Mouse (Mus musculus): ENCODE results near the gene Pfdn5. TPM values are rescaled to one million over a fixed set of nuclear protein-coding genes. Genes with fewer than 3 reads are reported as not detected.

The Pfdn5 gene
- total RNA-seq (2023) = 522 TPM

DNA sequence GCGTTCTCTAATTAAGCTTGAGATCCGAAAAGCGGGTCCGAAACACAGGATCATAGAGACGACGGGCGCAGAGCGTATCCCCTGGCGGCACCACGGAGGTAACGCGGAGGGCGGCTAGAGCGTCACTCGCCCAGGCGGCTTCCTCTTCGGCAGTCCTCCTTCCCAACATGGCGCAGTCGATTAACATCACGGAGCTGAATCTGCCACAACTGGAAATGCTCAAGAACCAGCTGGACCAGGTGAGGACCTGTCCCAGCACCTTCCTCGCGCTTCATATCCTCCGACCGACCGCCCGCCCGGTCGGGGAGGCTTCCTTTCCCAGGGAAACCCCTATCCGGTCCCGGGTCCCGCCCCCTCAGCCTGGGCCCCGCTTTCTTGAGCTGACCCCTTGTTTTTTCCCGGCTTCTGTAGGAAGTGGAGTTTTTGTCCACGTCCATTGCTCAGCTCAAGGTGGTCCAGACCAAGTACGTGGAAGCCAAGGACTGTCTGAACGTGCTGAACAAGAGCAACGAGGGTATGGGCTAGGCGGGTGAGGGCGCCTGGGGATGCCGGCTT lies at the start of gene Pfdn5:
Gene Pfdn5 (plus strand): TSS at position 95 of the 555 bp plus-strand sequence.

GRCm38 (mm10) chr15:102279092-102279782 lies 46.7 kb upstream of the Pfdn5 start, which contains the start of gene Mfsd5:
TSS of gene Mfsd5 (plus strand) at chr15:102279454.

GRCm38 (mm10) chr15:102295633-102296367 lies 30.1 kb upstream of the Pfdn5 start, which contains the start of gene Espl1:
TSS of gene Espl1 (plus strand) at chr15:102296266.

GRCm38 (mm10) chr15:102331610-102332015 lies 5.7 kb downstream of the Pfdn5 start, which contains the start of gene Myg1:
TSS of gene Myg1 (plus strand) at chr15:102331709.

GRCm38 (mm10) chr15:102350138-102350941 lies 24.4 kb downstream of the Pfdn5 start, which contains the start of gene Aaas:
TSS of gene Aaas (minus strand) at chr15:102350771.

DNA sequence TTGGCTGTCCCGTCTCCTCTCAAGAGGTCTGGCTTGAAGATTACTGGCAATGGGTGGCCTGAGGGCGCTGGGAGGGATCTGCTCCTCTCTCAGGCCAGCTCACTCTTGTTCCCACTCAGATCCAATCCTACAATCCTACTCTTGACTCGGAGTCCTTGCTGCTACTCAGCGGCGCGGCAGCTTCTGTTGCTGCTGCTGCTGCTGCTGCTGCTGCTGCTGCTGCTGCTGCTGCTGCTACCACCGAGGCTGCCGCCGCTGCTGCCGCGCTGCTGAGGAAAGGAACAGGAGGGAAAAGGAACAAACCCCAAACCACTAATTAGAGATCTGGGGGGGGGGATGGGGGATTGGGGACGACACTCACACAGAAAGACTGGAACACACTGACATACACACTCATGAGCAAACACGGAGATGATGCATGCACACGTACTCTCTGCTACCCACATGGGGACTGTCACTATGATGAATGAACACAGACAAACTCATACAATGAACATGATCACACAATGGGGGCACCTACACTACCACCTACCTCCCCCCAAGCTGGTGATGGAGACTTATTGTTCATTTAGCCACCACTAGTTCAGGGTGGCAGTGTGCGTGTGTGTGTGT lies 40.9 kb downstream of the Pfdn5 start, which contains the start of gene Sp7:
Gene Sp7 (minus strand): TSS at position 450 of the 612 bp plus-strand sequence.

Other genes starting within 250 kb of the Pfdn5 start
- 1.5 TPM for gene Tns2, start 225.7 kb upstream of the Pfdn5 start, total RNA-seq (2023)
- gene Spryd3, start 189.9 kb upstream of the Pfdn5 start, total RNA-seq (2023) = 30.4 TPM
- gene Igfbp6, start 181.8 kb upstream of the Pfdn5 start, total RNA-seq (2023) = 7.7 TPM
- gene Soat2, start 175.6 kb upstream of the Pfdn5 start, total RNA-seq (2023) = 1.1 TPM
- 113 TPM for gene Zfp740, start 122.9 kb upstream of the Pfdn5 start, total RNA-seq (2023)
- 24.6 TPM for gene Csad, start 121.4 kb upstream of the Pfdn5 start, total RNA-seq (2023)
- gene Itgb7, start 94.2 kb upstream of the Pfdn5 start, total RNA-seq (2023) = 694 TPM
- 27.7 TPM for gene Rarg, start 68.6 kb upstream of the Pfdn5 start, total RNA-seq (2023)
- gene Gm9918, start 55.6 kb upstream of the Pfdn5 start, total RNA-seq (2023) = not detected
- 28.6 TPM for gene Mfsd5, start 46.7 kb upstream of the Pfdn5 start, total RNA-seq (2023)
- gene Espl1, start 29.9 kb upstream of the Pfdn5 start, total RNA-seq (2023) = 0.71 TPM
- gene Myg1, start 5.6 kb downstream of the Pfdn5 start, total RNA-seq (2023) = 78.3 TPM
- 45.9 TPM for gene Aaas, start 24.7 kb downstream of the Pfdn5 start, total RNA-seq (2023)
- not detected for gene Sp7, start 41.1 kb downstream of the Pfdn5 start, total RNA-seq (2023)
- gene Sp1, start 80.0 kb downstream of the Pfdn5 start, total RNA-seq (2023) = 133 TPM
- gene Amhr2, start 119.3 kb downstream of the Pfdn5 start, total RNA-seq (2023) = 0.74 TPM
- 45.7 TPM for gene Prr13, start 132.9 kb downstream of the Pfdn5 start, total RNA-seq (2023)
- 825 TPM for gene Pcbp2, start 144.4 kb downstream of the Pfdn5 start, total RNA-seq (2023)
- 25.0 TPM for gene Gm10337, start 177.6 kb downstream of the Pfdn5 start, total RNA-seq (2023)
- gene Map3k12, start 190.9 kb downstream of the Pfdn5 start, total RNA-seq (2023) = 5.8 TPM
- 58.2 TPM for gene Tarbp2, start 192.1 kb downstream of the Pfdn5 start, total RNA-seq (2023)
- 22.5 TPM for gene Npff, start 198.8 kb downstream of the Pfdn5 start, total RNA-seq (2023)

Measured in CD4-positive naive resting alpha-beta T cell, adult 57 days (primary cell).